Mouse (Mus musculus) T-helper 17 cell (primary cell): ENCODE measurements at regions not wholly inside any gene's neighbourhood (a gene's known extent, or its start where the extent isn't known, plus 50 kb on each side); places are given as distances from the start of the nearest gene placed in this dataset.

Experiments
- in situ Hi-C, 2 experiments: fragments of 300-600 bp; cut with MboI, MseI; formaldehyde crosslinking; loops; 1 replicate in 1 of 2; 2 replicates in 1 of 2; pipeline ENCODE4 v1.15.1; 2025; ENCODE audit warnings: high pct_unique_total_duplicates in 2 of 2

DNA sequence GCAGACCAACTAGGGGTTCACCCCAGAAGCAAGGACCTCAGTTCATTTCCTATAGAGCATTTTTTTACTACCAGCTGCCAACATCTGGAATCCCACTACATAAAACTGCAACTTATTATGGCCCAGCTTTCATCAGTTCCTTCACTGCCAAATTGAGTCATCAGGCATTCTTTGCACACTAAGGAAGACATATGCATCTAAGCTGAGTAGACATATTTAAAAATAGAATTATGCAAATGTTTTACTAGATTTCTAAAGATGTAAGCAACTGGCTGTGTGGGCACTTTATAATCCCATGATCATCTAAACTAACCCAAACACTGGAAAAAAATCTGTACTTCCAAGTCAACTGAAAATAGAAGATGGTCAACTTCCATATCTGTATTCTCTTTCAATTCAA is 415.9 kb upstream of the Rarb start:
- in situ Hi-C loops, result no loop called here

DNA sequence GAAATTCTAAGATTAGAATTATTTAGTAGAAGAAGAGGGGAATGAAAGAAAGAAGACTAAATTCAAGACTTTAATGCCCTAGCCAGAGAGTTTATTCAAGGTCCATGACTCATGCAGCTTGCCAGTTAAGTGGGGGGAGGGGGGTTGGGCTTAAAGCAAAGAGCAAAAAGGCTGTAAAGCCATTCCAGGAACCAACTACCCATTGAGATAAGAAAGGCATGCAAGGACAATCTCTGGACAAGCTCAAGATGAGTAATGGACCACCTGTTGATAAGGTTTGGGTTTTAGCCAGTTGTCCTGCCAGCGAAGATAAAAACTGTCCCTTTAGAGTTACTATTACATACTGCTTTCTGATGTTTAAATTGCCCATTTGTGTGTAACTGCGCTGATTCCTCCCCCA is 392.5 kb upstream of the Rarb start:
- in situ Hi-C loops, result no loop called here

DNA sequence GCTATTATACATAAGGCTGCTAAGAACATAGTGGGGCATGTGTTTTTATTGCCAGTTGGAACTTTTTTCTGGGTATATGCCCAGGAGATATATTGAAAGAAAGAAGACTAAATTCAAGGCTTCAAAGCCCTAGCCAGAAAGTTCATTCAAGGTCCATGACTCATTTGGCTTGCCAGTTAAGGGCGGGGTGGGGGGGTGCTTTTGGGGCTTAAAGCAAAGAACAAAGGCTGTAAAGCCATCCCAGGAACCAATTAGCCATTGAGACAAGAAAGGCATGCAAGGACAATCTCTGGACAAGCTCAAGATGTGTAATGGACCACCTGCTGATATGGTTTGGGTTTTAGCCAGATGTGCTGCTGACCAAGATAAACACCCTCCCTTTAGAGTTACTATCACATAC is 386.7 kb upstream of the Rarb start:
- in situ Hi-C loops, result no loop called here

DNA sequence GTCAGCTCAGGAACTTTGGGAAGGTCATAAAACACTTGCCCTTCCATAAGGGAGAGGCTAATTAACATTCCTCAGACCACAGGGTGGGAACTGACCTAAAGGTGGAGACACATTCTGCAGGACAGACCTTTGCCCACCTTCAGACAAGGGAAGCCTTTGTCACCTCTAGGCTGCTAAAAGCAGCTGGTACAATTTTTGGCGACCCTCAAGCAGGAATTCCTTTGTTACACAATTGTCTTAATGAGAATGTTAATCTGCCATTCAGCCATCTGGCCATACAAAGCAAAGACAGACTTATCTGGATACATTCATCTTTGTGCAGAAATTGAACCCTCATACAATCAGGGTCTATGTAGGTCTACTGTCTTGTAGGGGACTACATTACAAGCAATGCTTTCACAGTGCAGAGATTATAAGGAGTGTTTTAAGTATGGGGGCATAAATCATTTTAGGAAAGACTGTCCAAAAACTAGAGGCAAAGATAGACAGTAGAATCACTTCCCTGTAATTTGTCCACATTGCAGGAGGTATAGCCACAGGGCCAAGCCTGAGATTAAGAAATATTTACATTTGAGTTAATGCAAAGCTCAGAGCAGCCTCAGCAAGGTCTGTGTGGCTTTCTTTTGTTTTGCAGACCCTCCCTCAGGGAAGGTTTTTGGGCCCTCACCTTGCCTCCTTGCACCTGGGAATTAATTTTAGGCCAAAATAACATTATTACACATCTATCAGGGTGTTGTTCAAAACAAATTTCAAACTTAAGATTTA is 384.5 kb upstream of the Rarb start:
- in situ Hi-C loops, result no loop called here

DNA sequence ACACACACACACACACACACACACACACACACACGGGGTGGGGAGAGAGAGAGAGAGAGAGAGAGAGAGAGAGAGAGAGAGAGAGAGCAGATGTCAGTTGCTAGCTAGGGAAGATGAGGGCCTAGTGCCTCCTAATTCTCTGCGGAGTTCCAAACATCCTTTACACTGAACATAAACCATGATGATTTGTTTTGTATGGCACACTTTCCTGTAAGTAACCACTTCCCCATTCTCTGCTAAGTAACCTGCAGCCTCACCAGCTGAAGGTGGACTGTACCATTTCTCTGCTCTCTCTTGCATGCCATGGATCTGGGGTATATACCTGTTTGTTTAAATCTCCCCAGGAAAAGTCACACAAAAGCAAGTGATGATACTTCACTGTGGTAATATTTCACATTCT is 374.0 kb upstream of the Rarb start:
- in situ Hi-C loops, result no loop called here

DNA sequence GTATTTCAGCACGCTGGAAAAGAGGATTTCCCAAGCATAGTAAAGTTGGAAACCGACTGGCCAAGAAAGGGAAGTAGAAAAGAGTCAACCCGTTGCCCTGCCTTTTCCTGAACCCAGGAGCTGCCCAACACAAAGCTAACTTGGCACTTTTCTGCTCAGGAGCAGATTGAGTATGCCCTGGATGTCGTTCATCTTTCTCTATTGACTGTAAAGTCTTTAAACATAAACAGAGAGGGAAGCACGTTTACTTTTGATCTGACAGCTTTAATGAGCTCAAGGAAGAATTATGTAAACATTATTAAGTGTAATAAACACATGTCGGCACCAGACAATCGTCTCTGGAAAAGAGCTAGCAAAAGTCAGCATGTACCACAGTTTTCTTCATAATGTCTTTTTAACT is 354.3 kb upstream of the Rarb start:
- in situ Hi-C loops, result no loop called here

DNA sequence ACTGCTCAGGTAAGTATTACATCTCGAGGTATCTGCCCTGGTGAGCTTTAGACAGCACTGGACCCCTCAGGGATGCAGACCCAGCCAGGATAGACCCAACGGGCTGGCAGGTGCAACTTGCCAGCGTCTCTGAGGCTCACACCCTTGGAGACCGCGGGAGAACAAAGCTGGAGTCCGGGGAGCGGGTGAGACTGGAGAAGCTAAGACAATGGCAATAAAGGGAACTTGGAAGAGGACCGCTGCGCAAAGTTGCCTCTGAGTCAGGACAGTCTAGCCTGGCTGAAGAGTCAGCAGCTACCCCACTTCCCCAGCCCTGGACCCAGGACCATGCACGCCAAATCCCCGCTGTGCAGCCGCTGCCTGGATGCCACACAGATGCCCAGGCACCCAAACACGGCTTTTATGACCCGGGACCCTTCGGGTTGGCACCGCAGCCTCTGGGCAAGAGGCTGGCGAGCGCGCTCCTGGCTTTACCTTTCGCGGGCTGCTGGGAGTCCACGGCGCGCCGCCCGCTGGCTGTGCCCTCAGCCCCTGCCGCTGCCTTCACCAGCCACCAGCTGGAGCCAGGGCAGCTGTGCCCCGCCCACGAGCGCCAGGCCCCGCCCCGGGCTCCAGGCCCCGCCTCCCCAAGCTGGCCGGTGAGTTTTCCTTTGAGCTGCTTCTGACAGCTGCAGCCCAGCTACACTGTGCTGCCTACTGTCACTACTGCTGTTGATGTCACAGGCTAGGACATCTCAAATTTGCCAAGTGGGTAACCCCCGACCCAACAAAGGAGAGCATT is 353.6 kb upstream of the Rarb start:
- in situ Hi-C loops, result no loop called here

DNA sequence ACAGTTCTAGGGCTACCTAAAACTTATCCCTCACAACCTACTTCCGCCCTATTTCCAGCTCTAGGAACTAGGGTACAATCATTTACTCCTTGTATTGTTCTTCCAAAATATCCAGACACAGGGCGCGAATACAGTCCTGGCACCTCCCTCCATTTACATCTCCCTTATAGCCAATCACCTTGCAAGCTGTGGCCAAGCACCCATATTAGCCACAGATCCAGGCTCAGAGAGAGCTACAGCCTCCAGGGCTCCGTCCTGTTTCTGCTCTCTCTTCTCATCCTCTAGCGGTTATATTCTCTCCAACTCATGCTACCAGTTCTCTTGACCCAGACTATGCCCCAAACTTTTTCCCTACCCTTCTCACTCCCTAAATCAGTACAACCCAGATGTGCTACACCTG is 352.9 kb upstream of the Rarb start:
- in situ Hi-C loops, result no loop called here

DNA sequence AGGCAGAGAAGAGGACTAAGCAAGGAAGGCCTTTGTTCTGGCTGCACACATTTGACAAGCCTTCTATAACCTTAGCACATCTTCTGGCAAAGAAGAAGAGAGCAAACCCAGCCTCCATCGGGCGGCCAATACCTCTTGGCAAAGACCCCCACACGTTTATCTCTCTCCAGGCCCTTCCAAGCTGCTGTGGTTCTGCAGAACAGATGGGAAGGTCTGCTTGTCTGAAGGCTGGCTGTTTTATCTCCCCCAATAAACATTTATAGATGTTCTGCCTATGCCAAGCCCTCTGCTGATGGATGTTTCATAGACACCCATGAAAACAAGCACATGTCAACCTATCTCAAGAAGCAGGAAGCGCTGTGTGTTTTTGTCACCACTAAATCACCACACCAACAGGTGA is 339.4 kb upstream of the Rarb start:
- in situ Hi-C loops, result no loop called here

DNA sequence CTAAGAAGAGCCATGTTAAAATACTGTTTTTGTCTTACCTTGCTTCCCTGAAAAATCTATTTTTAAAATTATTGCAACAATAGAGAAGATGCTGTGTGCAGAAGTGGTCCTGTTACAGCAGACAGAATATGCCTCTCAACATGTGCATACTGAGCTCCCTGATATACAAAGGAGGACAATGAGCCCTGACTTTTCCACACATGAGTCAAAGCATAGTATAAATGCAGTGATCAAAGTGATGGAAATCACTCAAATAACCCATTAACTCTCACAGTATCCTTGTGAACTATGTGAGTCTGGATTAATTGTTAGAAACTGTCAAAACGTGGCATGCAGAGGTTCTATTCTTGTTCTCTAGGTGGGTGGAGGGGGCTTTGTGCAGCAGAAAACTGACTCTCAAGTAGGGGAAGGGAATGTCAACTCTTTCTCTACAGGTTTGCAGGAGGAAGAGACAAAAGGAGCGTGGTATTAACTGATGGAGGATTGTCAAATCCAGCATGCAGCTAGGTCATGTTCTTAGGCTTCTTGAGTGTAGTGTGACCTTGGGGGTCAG is 337.5 kb upstream of the Rarb start:
- in situ Hi-C loops, result no loop called here

DNA sequence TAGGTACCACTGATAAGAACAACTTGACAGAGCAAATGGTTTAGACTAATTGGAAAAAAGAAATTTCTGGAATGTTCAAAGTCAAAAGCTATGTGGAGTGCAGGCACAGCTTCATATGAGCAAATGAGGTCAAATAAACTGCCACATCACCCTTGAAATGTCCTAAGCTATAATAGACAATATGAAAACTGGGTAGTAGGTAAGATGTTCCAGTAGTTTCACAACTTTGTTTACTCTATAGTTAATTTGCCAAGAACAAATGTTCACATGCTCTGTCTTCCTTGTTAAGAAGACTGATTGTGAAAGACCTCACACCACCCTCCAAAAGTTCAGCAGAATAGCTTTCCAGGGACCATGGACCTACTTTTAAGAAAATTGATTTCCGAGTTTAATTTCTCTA is 301.7 kb upstream of the Rarb start:
- in situ Hi-C loops, result no loop called here

DNA sequence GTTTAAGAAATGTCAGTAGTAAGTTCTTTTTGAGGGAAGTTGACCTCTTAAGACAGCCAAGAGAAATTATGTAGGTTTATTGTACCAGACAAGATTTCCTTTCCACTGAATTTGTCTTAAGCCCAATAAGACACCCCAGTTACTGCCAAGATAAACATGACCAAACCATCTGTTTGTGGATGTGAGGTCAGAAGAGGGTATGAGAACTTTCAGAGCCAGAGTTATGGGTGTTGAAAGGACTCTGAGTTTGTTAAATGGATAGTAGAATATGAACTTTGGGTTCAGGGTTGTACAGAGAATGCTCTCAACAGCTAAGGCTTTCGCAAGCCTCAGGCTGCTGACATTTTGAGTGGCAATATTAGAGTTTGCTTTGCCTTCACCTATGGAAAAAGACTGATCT is 287.7 kb upstream of the Rarb start:
- in situ Hi-C loops, result no loop called here

DNA sequence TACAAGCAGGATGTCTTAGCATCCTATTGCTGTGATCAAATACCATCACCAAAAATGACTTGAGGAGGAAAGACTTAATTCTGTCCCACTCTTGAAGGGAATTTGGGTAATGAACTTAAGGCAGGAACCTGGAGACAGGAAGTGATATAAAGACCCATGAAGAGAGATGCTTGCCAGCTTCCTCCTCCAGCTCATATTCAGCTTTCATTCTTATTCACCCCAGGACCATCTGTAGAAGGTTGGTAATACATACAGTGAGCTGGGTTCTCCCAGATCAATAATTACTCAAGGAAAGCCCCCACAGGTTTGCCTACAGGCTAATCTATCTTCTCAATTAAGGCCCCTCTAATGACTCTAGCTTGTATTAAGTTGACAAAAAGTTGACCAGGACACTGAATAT is 283.5 kb upstream of the Rarb start:
- in situ Hi-C loops, result no loop called here

DNA sequence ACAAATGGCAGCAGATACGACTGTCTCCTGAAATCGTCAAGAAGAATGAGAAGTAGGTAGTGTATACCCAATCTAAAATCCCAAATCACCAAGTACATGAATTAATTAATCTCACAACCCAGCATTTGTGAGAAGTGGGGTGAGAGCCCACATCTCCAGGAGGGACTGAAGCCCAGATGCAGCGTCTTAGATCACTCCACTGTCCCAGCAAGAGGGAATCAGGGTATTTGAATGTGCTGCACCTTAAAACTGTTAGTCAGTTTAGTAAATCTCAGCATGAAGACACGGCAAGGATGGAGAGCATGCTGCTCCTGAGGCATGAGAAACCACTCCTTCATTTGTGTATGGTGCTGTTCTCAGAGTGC is 271.6 kb upstream of the Rarb start:
- in situ Hi-C loops, result no loop called here

DNA sequence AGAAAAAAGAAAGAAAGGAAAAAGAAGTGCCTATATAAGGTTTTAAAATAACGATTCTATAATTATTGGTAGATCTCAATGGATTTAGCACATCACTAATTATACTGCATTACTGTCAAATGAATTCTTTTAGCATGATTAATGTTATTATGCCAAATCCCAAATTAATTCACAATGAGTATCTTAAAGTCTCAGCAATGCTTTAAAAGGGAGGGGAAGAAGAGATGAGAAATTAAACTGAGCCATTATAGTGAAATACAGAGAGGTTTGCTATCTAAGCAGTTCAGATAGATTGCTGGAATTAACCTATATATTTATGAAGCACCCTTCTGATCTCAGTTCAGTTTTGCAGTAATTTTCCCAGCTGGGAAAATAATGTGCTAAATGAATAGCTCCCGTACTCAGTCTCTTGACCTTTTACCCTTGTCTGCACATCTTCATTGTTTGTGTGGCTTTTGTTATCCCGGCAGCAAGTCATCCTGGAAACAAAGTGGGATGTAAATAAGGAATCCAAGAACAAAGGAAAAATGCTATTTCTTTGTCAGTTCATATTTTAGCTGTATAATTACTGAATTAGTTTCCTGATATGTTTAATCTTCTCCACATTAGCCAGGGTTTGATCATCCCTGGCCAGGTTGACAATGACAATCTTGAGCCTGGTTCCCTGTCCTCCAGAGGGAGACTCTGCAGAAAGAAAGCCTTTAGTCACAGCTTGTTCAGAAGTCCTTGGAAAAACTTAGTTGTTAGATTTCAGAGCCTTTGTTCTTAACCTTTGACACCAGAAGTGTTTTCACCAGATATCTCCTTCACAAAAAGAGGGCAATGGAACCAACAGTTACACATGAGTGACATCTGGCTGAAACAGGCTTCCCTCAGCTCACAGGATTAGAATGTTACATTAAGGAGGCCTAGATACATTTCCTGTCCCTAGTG is 270.9 kb upstream of the Rarb start:
- in situ Hi-C loops, result no loop called here

DNA sequence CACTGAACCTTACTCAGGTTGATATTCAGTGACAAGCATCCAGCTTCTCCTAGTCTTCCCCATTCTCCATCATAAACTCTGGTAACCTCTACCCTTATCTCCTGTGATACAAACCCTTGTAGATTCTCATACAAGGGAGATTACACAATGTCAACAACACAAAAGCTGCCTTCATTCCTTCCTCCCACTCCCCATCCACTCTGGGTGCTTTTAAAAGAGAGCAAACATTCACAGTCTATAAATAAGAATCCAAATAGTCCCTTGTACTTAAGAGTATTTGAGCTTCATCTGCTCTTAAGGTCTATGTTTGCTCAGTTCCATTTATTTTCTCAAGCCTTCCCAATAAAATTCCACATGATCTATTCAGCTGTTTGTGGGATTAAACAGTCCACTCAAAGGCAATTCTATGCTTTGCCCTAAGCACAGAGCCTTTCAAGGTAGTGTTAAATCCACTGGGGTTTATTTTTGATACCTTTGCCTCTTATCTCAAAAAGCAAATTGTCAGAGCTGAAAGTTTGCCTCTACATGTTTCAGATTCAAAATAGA is 270.2 kb upstream of the Rarb start:
- in situ Hi-C loops, result no loop called here

DNA sequence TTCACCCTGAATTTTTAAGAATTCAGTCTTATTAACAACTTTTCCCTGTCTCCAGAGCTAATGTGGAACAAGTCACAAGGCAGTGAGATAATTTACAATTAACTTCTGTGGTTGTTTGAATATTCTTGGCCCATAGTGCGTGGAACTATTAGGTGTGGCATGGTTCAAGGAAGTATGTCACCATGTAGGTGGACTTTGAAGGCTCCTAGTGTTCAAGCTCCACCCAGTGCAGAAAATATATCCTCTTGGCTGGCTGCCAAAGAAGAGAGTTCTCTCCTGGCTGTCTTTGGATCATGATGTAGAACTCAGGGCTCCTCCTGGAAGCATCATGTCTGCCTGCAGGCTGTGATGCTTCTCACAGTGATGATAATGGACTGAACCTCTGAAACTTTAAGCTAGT is 268.9 kb upstream of the Rarb start:
- in situ Hi-C loops, result no loop called here

DNA sequence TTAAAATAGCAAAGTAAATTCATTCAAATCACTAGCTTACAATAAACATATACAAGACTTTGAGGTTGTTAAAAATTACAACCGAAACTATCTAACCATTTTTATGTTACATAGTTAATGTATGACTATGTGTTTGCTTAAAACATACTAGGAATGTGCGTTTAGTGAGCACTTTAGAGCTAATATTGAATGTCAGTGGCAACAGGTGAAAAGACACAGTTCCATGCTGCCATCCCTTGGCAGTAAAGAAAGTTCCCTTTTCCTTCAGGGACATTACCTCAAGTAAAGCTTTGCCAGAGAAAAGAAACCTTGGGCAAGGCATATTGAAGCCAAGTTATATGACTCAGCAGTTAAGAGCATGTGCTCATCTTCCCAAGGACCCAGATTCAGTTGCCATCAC is 265.0 kb upstream of the Rarb start:
- in situ Hi-C loops, result no loop called here

DNA sequence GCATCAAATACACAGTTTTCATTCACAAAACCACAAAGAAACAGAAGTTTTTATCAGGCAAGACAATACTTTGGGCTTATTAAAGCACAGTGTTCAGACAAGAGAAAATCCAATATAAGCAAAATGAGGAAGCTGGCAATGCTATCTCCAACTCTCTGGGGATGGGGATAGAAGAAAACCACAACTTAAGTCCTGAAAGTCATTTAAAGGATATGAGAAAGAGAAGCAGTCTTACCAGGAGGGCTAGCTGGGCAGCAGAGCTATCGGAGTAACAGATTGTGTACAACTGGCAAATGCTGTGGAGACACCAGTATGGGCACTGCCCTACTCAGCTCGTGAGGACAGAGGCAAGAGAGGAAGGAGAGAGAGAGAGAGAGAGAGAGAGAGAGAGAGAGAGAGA is 262.9 kb upstream of the Rarb start:
- in situ Hi-C loops, result no loop called here

DNA sequence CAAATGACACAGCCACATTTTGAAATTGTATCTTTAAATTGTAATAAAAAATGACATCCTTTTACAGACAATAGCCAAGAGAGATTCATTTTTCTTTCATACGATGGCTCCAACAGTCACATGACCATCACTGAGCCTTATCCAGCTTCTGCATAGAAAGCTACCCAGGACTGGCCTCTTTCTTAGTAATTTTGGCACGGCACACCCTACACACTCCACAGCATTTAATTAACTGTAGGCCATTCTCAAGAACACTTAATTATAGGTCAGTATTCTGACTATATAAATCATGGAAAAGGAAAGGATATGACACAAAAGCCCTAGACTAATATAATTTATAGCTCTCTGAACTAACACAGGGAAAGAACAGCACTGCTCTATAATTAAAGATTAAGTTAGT is 260.6 kb upstream of the Rarb start:
- in situ Hi-C loops, result no loop called here

DNA sequence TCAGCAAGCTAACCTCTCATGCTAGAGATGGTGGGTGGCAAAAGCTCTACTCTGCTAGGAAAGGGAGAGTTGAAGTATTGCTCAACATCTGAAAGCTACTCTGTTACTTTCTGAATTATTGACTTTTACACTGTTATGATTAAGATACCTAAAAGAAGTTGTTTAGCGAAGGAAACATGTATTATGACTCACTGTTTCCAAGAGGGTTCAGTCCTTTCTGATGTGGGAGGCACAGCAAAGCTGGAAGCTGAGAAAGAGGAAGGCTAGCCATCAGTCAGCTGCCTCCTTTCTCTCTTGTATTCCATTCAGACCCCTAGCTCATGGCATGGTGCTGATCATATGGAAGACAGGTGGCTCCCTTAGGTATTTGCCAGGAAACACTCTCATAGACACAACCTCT is 242.4 kb upstream of the Rarb start:
- in situ Hi-C loops, result no loop called here

DNA sequence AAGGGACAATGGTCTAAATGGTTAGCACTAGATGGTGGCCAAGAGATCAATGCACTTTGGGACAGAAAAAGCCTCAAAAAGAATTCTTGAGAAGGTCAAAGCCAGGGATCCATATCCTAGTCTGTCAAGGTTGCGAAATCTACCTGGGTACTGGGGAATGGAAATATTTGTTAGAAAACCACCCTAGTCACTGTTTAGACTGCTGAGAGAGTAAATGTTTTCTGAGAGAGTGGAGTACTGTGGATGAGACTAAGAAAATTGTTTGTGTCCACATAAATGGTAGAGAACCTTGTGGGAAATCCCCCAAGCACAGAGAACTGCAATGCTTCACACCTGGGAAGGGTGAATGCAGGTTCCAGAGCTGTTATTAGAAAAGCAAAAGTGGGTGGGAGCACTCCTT is 239.5 kb upstream of the Rarb start:
- in situ Hi-C loops, result no loop called here
